Mouse (Mus musculus) neural tube, embryonic 12.5 days (tissue): ENCODE data around the gene Dnali1. TPM values are rescaled to one million over a fixed set of nuclear protein-coding genes. Genes with fewer than 3 reads are reported as not detected.
A peak's percentile ranks its signal among the peaks of the same experiment; 100 is the strongest.

Experiments
- ATAC-seq: fragments of 200-750 bp; cut with Nextera tagmentation; 2 replicates; pipeline ENCODE4 v1.8.0; 2017; ENCODE audit warnings: low read depth, mild to moderate bottlenecking, moderate TSS enrichment, moderate library complexity; ENCODE audit not compliant: low FRiP score
- H3K27ac ChIP-seq: fragments of 300-500 bp; sonication (generic); 2 replicates; pipeline ENCODE4 v1.5.1; 2016
- H3K27me3 ChIP-seq: fragments of 300-500 bp; sonication (generic); replicated peaks from 2 replicates; pipeline ENCODE4 v1.6.1; 2016; ENCODE audit warnings: mild to moderate bottlenecking
- H3K36me3 ChIP-seq: fragments of 300-500 bp; sonication (generic); 2 replicates; pipeline ENCODE4 v1.6.1; 2016; ENCODE audit warnings: mild to moderate bottlenecking
- H3K4me1 ChIP-seq: fragments of 300-500 bp; sonication (generic); 2 replicates; pipeline ENCODE4 v1.6.1; 2016
- H3K4me2 ChIP-seq: fragments of 300-500 bp; sonication (generic); replicated peaks from 2 replicates; pipeline ENCODE4 v1.6.1; 2016; ENCODE audit warnings: mild to moderate bottlenecking
- H3K4me3 ChIP-seq: fragments of 300-500 bp; sonication (generic); 2 replicates; pipeline ENCODE4 v1.5.1; 2016
- H3K9ac ChIP-seq: fragments of 300-500 bp; sonication (generic); 2 replicates; pipeline ENCODE4 v1.6.1; 2016; ENCODE audit warnings: mild to moderate bottlenecking
- H3K9me3 ChIP-seq: fragments of 300-500 bp; sonication (generic); 2 replicates; pipeline ENCODE4 v1.6.1; 2016; ENCODE audit warnings: mild to moderate bottlenecking
- WGBS: fragments of 180-500 bp; shearing (Covaris S2); methylation state at CpG from one replicate; pipeline ENCODE4 v1.1.7; 2016; 5-methylcytosine and 5-hydroxymethylcytosine counted together
- polyA plus RNA-seq: library from polyadenylated mRNA; unstranded; fragments of >200 nt; fragmentation: Nextera tagmentation; extraction: Ambion mirVana; gene quantifications from 2 replicates; pipeline ENCODE4 v1.2.1, GENCODE M21; 2016

Dnali1 gene
- 0.18 and 0.34 TPM in 2 replicates for polyA plus RNA-seq

- no peaks in the 10 kb centered on the region for H3K27me3 ChIP-seq
- peak within 1 kb of the TSS; percentile 90 for H3K9ac ChIP-seq
- WGBS, result 4% methylated on average over 26 of the region's 26 CpGs
- H3K4me2 ChIP-seq, result peak within 1 kb of the TSS; percentile 91
- no peaks in the 10 kb centered on the region for H3K9me3 ChIP-seq
- no peak within 1 kb of the TSS for H3K27ac ChIP-seq
- H3K36me3 ChIP-seq, result peaks cover 25% of the 10 kb centered on the region
- peak; percentile 59 for ATAC-seq
- peak within 1 kb of the TSS; percentile 95 for H3K4me3 ChIP-seq
- peaks cover 17% of the 10 kb centered on the region for H3K4me1 ChIP-seq
Observed at GRCm38 (mm10) chr4:125065517-125066307, at the start of gene Dnali1. Gene Dnali1 (minus strand): TSS chr4:125065703.

- 81% methylated on average over 4 of the region's 4 CpGs for WGBS
- Histone ChIP-seq H3K9ac (no peak overlapping the region), H3K27ac (no peak overlapping the region)
Observed at GRCm38 (mm10) chr4:125115081-125115480, 49.6 kb upstream of the Dnali1 start.

GRCm38 (mm10) chr4:125114638-125115037 is 49.1 kb upstream of the Dnali1 start:
- H3K9ac ChIP-seq, result no peak overlapping the region
- H3K4me3 ChIP-seq, result no peak overlapping the region
- H3K27ac ChIP-seq, result no peak overlapping the region
- peaks cover 17% of the 10 kb centered on the region; the same call in 1 of the 2 replicates for H3K4me1 ChIP-seq
- 12% methylated on average over 6 of the region's 6 CpGs for WGBS
- ATAC-seq, result 0 out of 2 replicates have a peak, but pooled peaks have one; percentile 30
- no peaks in the 10 kb centered on the region for H3K9me3 ChIP-seq
- H3K36me3 ChIP-seq, result peaks cover 24% of the 10 kb centered on the region; the same call in 1 of the 2 replicates
- peaks cover 3% of the 10 kb centered on the region; the same call in 1 of the 2 replicates for H3K27me3 ChIP-seq
- H3K4me2 ChIP-seq, result no peak overlapping the region

More at GRCm38 (mm10) chr4:125115081-125115480, 49.6 kb upstream of the Dnali1 start:
- Histone ChIP-seq H3K27me3 (peaks cover 4% of the 10 kb centered on the region; the same call in 1 of the 2 replicates), H3K4me1 (peaks cover 17% of the 10 kb centered on the region; the same call in 1 of the 2 replicates), H3K36me3 (peaks cover 22% of the 10 kb centered on the region; the same call in 1 of the 2 replicates), H3K4me3 (no peak overlapping the region), H3K4me2 (no peak overlapping the region), H3K9me3 (no peaks in the 10 kb centered on the region)
- ATAC-seq, result no peak

DNA sequence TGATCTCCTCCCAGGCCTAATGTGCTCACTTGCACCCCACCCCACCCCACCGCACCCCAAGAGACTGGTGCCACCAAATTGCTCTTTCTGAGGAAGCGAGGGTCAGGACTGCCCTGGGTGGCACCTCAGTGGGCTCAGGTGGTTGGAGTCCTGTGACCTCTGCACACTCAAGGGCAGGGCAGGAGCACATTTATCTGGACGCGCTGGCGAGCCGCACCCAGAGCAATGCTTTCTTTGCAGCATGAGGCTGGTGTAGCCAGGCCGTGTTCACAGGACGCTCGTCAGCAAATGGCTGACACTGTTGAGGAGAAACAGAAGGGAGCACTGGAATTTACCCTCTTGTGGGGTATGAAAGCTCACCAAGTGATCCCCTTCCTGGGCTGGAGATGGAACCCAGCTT is 39.9 kb upstream of the Dnali1 start:
- no peak for ATAC-seq
- Histone ChIP-seq H3K9ac (no peak overlapping the region), H3K36me3 (peaks cover 37% of the 10 kb centered on the region), H3K27me3 (no peaks in the 10 kb centered on the region), H3K9me3 (no peaks in the 10 kb centered on the region), H3K27ac (no peak overlapping the region), H3K4me1 (no peaks in the 10 kb centered on the region), H3K4me2 (no peak overlapping the region), H3K4me3 (no peak overlapping the region)
- WGBS, result 90% methylated on average over 9 of the region's 9 CpGs

DNA sequence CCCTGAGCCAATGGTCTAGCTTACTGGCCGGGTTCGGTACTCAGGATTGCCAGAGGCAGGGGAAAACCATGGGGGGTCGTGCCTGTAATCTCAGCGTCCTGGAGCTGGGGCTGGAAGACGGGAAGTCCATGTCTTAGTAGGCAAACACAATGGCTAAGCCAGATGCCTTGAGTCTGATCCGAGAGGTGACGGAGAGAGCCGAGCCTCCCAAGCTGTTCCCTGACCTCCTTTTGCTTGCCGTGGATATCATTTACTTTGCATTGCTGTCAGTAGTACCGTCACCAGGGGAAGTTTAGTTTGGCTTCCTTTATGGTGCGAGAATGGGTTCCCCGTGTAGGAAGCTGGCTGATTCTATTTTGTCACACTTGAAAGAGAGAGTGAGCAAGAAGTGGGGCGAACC is 35.8 kb upstream of the Dnali1 start:
- H3K27me3 ChIP-seq, result no peaks in the 10 kb centered on the region
- WGBS, result 77% methylated on average over 13 of the region's 13 CpGs

GRCm38 (mm10) chr4:125099458-125099857 is 34.0 kb upstream of the Dnali1 start:
- H3K27ac ChIP-seq, result no peak overlapping the region
- no peak overlapping the region for H3K4me2 ChIP-seq
- no peaks in the 10 kb centered on the region for H3K9me3 ChIP-seq
- H3K4me3 ChIP-seq, result no peak overlapping the region
- H3K9ac ChIP-seq, result no peak overlapping the region
- 10% methylated on average over 8 of the region's 8 CpGs for WGBS
- H3K4me1 ChIP-seq, result no peaks in the 10 kb centered on the region
- no peaks in the 10 kb centered on the region for H3K27me3 ChIP-seq
- 0 out of 2 replicates have a peak, but pooled peaks have one; percentile 48 for ATAC-seq
- peaks cover 17% of the 10 kb centered on the region for H3K36me3 ChIP-seq

More for the DNA sequence above, 35.8 kb upstream of the Dnali1 start:
- Histone ChIP-seq H3K9me3 (no peaks in the 10 kb centered on the region), H3K9ac (no peak overlapping the region), H3K27ac (no peak overlapping the region), H3K4me2 (no peak overlapping the region), H3K4me3 (no peak overlapping the region), H3K4me1 (no peaks in the 10 kb centered on the region), H3K36me3 (peaks cover 26% of the 10 kb centered on the region)
- ATAC-seq, result no peak

GRCm38 (mm10) chr4:125097412-125097811 is 31.9 kb upstream of the Dnali1 start:
- no peak overlapping the region for H3K4me3 ChIP-seq
- no peaks in the 10 kb centered on the region for H3K9me3 ChIP-seq
- WGBS, result 80% methylated on average over 4 of the region's 4 CpGs
- H3K27ac ChIP-seq, result no peak overlapping the region
- no peaks in the 10 kb centered on the region for H3K27me3 ChIP-seq
- no peak overlapping the region for H3K4me2 ChIP-seq
- ATAC-seq, result no peak
- no peaks in the 10 kb centered on the region for H3K4me1 ChIP-seq
- H3K36me3 ChIP-seq, result peaks cover 9% of the 10 kb centered on the region
- H3K9ac ChIP-seq, result no peak overlapping the region

GRCm38 (mm10) chr4:125096066-125096465 is 30.6 kb upstream of the Dnali1 start:
- Histone ChIP-seq H3K4me3 (no peak overlapping the region), H3K9ac (no peak overlapping the region), H3K9me3 (no peaks in the 10 kb centered on the region), H3K36me3 (peaks cover 20% of the 10 kb centered on the region), H3K4me2 (no peak overlapping the region), H3K27ac (no peak overlapping the region), H3K4me1 (no peaks in the 10 kb centered on the region), H3K27me3 (no peaks in the 10 kb centered on the region)
- 95% methylated on average over 5 of the region's 5 CpGs for WGBS
- ATAC-seq, result no peak

DNA sequence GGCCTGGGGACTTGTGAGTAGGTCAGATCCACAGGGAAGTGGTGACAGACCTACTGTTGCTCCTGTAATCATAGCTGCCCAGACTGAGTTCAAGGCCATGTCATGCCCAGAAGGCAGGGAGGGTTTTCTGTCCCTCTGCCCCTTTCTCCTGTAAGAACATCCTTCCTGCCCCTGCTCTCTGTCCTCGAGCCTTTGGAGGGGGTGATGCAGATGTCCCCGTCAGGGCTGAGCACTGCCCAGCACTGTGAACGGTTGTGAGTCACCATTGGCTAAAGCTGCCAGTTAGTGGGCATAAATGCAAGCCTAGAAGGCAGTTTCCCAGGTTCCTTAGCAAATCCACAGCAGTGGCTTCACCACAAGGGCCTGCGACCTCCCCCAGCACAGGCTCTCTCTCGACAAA is 27.5 kb upstream of the Dnali1 start:
- WGBS, result 88% methylated on average over 5 of the region's 5 CpGs
- H3K4me1 ChIP-seq, result no peaks in the 10 kb centered on the region
- H3K36me3 ChIP-seq, result peaks cover 47% of the 10 kb centered on the region
- no peak overlapping the region for H3K4me2 ChIP-seq
- H3K9ac ChIP-seq, result no peak overlapping the region
- H3K27ac ChIP-seq, result no peak overlapping the region
- H3K4me3 ChIP-seq, result no peak overlapping the region
- H3K27me3 ChIP-seq, result no peaks in the 10 kb centered on the region
- no peak for ATAC-seq
- H3K9me3 ChIP-seq, result no peaks in the 10 kb centered on the region

DNA sequence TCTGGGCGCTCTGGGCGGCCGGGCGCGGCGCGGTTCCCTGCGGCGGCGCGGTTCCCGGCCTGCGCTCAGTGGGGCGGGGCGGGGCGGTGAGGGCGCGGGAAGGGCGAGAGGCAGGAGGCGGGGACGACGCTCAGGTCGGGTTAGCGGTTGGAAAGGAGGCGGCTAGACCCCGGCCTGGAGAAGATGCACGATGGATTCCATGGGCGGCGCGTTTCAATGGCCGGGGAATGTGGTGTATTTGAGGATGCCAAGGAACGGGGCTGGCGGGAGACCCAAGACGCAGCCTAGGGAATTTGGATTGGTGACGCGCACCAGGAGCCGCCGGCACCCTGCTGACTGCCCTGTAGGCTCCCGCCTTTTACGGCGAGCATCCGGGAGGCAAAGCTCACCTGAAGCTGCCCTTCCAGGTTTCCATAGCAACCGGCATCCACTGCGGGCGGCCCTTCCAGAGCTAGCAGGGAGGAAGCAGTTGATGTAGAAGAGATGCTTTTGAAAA is 19.9 kb upstream of the Dnali1 start:
- WGBS, result under 1% methylated on average over 45 of the region's 45 CpGs
- Histone ChIP-seq H3K4me2 (peak overlapping the region; percentile 68), H3K36me3 (peaks cover 33% of the 10 kb centered on the region), H3K9me3 (no peaks in the 10 kb centered on the region), H3K4me1 (peaks cover 8% of the 10 kb centered on the region), H3K9ac (peak overlapping the region; percentile 90), H3K4me3 (peak overlapping the region; percentile 91), H3K27me3 (no peaks in the 10 kb centered on the region), H3K27ac (peak overlapping the region; percentile 96)
- peak; percentile 91 for ATAC-seq

GRCm38 (mm10) chr4:125084403-125085345 is 19.2 kb upstream of the Dnali1 start, which contains the start of gene Meaf6:
Gene Meaf6 (plus strand): TSS chr4:125085134.
- Histone ChIP-seq H3K4me3 (peak within 1 kb of the TSS; percentile 91), H3K27ac (peak within 1 kb of the TSS; percentile 96), H3K4me1 (peaks cover 8% of the 10 kb centered on the region), H3K4me2 (peak within 1 kb of the TSS; percentile 68), H3K9ac (peak within 1 kb of the TSS; percentile 90), H3K9me3 (no peaks in the 10 kb centered on the region), H3K27me3 (no peaks in the 10 kb centered on the region), H3K36me3 (peaks cover 26% of the 10 kb centered on the region)
- WGBS, result 1% methylated on average over 63 of the region's 63 CpGs
- peak; percentile 88 for ATAC-seq
